Mouse (Mus musculus) megakaryocyte, embryonic 14.5 days (primary cell): Measurements from ENCODE around the gene Upk3a. TPM values are rescaled to one million over a fixed set of nuclear protein-coding genes. Genes with fewer than 3 reads are reported as not detected.
A peak's percentile ranks its signal among the peaks of the same experiment; 100 is the strongest.

Experiments used
- H3K27me3 ChIP-seq: replicated peaks from 2 replicates; pipeline ENCODE3; 2012; ENCODE audit warnings: inconsistent platforms
- H3K36me3 ChIP-seq: replicated peaks from 2 replicates; pipeline ENCODE3; 2012; ENCODE audit warnings: low read length, inconsistent platforms, mixed read lengths
- H3K4me1 ChIP-seq: 2 replicates; pipeline ENCODE4 v1.6.1; 2012; ENCODE audit warnings: inconsistent platforms
- H3K4me3 ChIP-seq: replicated peaks from 2 replicates; pipeline ENCODE3; 2012; ENCODE audit warnings: moderate library complexity, mild to moderate bottlenecking, inconsistent platforms
- H3K9me3 ChIP-seq: 2 replicates; pipeline ENCODE4 v1.6.1; 2012; ENCODE audit warnings: inconsistent platforms
- FLI1 ChIP-seq: IDR thresholded peaks from 2 replicates; pipeline ENCODE4 v1.6.1; 2012; ENCODE audit warnings: low read length, inconsistent platforms, mixed read lengths
- GATA1 ChIP-seq: IDR thresholded peaks from 3 replicates; pipeline ENCODE4 v1.6.1; 2012; ENCODE audit warnings: mixed read lengths, low read length, inconsistent platforms, borderline replicate concordance
- polyA plus RNA-seq: library from polyadenylated mRNA; stranded (reverse); fragments of >175 nt; gene quantifications from 2 replicates; pipeline ENCODE4 v1.2.3, GENCODE M21; 2012; ENCODE audit warnings: low replicate concordance; ENCODE audit not compliant: insufficient read depth

Gene Upk3a
- polyA plus RNA-seq, 1 experiment, result not detected

DNA sequence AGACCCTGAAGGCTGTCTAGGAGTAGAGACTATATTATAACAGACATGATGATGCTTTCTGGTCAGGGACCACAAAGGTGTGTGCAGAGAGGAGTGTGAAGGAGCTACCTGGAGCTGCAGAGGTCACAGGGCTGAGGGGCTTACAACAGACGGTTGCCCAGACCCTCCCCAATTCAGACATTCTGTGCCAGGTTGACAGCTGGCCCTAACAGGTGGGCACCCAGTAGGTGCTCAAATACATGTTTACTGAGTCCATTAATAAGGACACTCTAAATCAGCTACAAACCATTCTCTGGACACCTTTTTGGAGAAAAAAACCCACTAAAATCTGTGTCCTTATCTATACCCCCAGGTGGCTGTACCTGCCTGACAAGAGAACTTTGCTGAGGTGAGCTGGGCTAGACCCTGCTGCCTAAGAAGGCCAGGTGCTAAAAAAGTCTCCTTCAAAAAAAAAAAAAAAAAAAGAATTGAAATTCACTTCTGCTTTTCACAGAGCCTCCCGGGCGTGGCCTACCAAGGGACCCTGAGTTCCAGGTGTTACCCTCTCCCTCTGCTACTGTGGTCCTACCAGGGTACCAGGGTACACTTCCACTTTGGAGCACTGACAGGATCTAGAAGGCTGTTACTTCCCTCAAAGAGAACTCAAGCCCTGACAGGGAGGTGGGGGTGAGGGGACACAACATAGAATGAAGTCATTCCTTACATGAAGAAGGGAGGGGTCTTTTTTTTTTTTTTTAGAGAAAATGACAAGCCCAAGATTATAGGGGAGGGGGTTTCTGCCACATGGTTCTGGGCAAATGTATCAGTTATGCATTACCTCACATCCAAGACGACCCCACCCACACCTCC, 30.5 kb upstream of the Upk3a start:
- H3K4me1 ChIP-seq, result peaks cover 56% of the 10 kb centered on the region
- peaks cover 69% of the 10 kb centered on the region for H3K27me3 ChIP-seq
- H3K36me3 ChIP-seq, result no peaks in the 10 kb centered on the region
- TF ChIP-seq FLI1 (no peak), GATA1 (no peak)
- H3K9me3 ChIP-seq, result peaks cover 7% of the 10 kb centered on the region
- H3K4me3 ChIP-seq, result peak overlapping the region; percentile 96

DNA sequence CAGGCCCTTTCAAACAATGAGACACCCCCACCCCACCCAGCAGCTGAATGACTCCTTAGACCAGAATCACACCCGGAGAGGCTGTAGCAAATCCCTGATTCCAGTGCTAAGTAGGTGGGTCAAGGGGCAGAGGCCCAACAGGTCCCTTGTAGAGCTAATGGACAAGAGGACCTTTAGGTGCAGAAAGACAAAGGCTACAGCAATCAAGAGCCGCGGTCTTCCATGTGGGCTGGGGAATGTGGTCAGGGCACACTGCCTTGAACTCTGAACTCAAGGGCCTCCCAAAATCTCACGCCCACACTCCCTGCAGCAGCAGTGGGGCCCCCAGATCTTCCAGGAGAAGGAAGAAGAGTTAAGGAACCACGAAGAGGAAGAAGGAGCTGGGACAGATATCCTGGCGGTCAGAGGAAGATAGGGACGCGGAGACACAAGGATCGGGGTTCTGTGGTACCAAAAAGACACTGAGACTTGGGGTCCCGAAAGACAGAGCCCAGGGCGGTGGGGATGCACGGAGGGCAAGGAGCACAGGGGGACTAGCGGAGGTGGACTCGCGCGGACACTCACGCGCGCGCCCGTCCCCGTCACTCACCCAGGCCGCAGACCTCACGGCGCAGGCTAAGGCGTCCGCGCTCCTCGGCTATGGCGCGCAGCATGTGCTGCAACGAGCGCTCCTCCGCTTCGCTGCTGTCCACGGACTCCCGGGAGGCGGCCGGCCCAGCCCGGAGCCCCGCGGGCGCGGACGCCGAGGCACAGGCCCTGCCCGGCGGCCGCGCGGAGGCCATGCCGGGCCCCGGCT, 29.7 kb upstream of the Upk3a start:
- Histone ChIP-seq H3K27me3 (peaks cover 69% of the 10 kb centered on the region), H3K9me3 (peaks cover 12% of the 10 kb centered on the region), H3K36me3 (no peaks in the 10 kb centered on the region), H3K4me1 (peaks cover 48% of the 10 kb centered on the region), H3K4me3 (peak overlapping the region; percentile 96)
- TF ChIP-seq FLI1 (no peak), GATA1 (no peak)

DNA sequence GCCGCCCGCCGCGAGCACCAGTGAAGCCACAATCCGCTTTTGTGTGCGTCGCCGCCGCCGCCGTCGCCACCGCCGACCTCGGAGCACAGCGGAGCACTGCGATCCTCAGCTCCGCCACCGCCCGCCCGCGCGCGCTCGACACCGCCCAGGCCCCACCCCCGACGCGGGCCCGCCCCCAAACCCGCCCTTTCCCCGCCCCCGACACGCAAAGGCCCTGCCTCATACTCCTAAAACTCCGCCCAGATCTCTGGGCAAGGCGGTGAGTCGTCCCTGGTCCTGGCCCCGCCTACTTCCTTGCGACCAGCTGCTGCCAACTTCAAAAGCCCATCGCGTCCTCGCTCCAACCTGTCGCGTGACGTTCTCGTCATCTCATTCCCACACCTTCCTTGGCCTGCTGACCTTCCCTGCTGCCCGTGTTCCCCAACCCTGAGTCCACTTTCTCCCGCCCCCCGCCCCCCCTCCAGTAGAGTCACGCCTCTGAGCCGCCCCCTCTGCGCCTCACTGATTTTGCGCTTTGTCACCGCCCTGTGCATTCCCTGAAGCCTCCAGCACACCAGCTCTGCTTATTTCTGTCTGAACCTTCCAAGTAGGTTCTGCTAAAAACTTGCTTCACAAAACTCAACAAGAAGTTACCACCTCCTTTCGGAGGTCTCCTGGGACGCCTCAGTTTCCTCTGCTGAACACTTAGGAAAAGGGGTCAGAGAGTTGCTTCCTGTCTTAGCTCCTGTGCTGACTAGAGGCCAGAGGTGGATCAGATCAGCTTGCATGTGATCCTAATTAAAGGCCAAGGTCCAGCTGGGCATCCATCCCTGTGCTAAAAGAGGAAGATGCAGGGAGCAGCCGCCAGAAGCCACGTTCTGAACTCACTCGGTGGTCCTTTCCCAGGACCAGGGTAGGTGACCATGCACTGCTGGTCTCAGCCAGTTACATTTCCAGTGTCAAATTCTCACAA, 28.8 kb upstream of the Upk3a start, which contains the start of gene 5031439G07Rik:
5031439G07Rik (minus strand) TSS at position 678 of the 952 bp plus-strand sequence.
- peaks cover 63% of the 10 kb centered on the region for H3K27me3 ChIP-seq
- H3K4me1 ChIP-seq, result peaks cover 44% of the 10 kb centered on the region
- H3K36me3 ChIP-seq, result no peaks in the 10 kb centered on the region
- TF ChIP-seq GATA1 (no peak), FLI1 (no peak)
- H3K9me3 ChIP-seq, result peaks cover 12% of the 10 kb centered on the region
- H3K4me3 ChIP-seq, result peak within 1 kb of the TSS; percentile 96

DNA sequence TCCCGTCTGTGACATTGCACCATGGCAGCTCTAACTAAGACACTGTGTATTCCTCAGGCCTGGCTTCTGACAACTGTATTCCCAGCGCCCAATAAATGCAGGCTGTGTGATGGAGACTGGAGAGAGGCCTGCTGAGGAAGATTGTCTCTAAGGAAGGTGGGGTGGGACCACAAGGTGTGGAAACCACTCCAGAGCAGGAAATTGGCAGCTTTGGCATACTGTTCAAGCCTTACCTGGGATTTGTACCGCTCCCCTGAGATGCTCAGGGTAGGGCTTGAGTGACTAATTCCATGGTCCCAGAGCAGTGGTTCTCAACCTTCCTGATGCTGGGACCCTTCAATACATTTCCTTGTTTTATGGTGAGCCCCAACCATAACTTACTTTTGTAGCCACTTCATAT, 27.8 kb upstream of the Upk3a start:
- Histone ChIP-seq H3K27me3 (peaks cover 59% of the 10 kb centered on the region), H3K36me3 (no peaks in the 10 kb centered on the region)
- TF ChIP-seq FLI1 (no peak), GATA1 (no peak)

DNA sequence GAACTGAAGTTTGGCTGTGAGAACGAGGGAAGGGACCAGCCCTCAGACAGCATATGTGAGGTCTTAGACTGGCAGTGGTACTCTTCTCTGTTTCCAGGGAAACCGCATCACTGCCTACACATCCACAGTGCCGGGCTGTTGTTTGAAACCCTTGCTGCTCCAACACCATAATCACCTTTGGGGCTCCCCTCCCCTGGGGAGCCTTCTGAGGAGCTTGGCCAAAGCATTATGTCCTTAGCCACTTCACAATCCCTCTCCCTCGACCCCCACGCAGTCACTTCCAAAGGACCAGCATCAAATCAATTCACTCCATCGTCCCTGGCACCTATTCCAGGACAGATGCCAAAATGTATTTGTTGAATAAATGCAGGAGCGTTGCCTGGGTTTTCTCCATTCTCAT, 27.2 kb upstream of the Upk3a start:
- no peaks in the 10 kb centered on the region for H3K36me3 ChIP-seq
- TF ChIP-seq FLI1 (no peak), GATA1 (no peak)
- H3K9me3 ChIP-seq, result peaks cover 12% of the 10 kb centered on the region
- peaks cover 63% of the 10 kb centered on the region for H3K27me3 ChIP-seq
- H3K4me3 ChIP-seq, result no peak overlapping the region
- peaks cover 46% of the 10 kb centered on the region for H3K4me1 ChIP-seq

More for the DNA sequence above, 27.8 kb upstream of the Upk3a start:
- peaks cover 12% of the 10 kb centered on the region for H3K9me3 ChIP-seq
- peaks cover 40% of the 10 kb centered on the region for H3K4me1 ChIP-seq
- no peak overlapping the region for H3K4me3 ChIP-seq

DNA sequence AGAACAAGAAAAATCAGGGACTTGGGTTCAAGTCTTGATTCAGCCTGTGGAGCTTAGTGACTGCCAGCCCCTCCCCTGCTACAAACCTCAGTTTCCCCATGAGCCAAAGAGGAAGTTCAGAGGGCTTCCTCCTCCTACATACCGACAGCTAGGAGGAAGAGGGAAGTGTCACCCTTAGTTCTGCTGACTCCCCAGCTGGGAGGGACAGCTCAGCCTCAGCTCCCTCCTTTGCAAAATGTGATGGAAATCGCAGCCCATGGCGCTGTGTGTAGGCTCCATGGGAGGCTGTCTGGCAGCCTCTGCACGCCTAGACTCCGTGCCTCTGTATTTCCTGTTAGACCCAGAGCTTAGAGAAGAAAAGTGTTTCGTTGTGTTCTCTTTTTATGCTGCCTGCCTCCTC, 22.4 kb upstream of the Upk3a start:
- Histone ChIP-seq H3K36me3 (no peaks in the 10 kb centered on the region), H3K4me3 (peak overlapping the region; percentile 26), H3K27me3 (peaks cover 55% of the 10 kb centered on the region), H3K9me3 (peaks cover 12% of the 10 kb centered on the region), H3K4me1 (peaks cover 22% of the 10 kb centered on the region)
- TF ChIP-seq FLI1 (no peak), GATA1 (no peak)

DNA sequence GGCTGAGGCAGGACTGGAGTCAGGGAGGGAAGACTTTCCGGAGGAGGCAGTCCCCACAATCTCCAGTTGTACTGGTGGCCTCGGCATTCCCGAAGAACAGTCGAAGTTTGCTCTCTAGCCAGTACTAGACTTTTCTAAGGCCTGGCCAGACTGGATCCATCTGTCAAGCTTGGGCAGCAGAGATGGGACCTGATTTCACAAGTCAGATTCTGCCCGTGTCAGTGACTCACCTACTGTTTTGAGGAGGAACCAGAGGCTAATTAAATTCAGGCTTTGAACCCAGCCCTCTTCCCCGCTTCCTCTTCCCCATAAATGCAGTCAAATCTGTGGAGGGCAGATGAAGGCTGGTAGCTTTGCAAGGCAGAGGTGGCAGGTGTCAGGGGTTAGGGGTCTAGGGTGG, 21.9 kb upstream of the Upk3a start:
- H3K4me3 ChIP-seq, result no peak overlapping the region
- peaks cover 53% of the 10 kb centered on the region for H3K27me3 ChIP-seq
- peaks cover 12% of the 10 kb centered on the region for H3K9me3 ChIP-seq
- H3K36me3 ChIP-seq, result no peaks in the 10 kb centered on the region
- peaks cover 22% of the 10 kb centered on the region for H3K4me1 ChIP-seq
- TF ChIP-seq FLI1, result no peak
- no peak for TF ChIP-seq GATA1

DNA sequence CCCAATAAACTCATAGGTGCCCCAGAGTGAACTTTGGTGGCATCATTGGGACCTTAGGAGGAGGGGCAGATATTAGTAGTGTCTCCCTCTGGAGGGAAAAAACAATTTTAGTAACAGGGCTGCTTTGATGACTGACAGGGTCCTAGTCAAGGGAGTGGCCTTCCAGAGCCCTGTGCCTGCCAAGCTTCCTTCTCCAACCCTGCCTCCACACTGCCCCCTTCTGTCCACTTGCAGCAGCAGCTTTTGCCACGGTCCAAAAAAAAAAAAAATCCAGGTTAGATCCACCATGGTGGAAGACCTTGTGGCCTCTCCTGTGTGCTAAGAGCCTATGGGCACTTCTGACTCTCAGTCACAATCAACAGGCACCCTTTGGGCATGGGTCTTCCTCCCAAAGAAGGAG, 21.0 kb upstream of the Upk3a start:
- peaks cover 23% of the 10 kb centered on the region for H3K4me1 ChIP-seq
- no peak overlapping the region for H3K4me3 ChIP-seq
- no peak for TF ChIP-seq GATA1
- no peak for TF ChIP-seq FLI1
- peaks cover 9% of the 10 kb centered on the region for H3K9me3 ChIP-seq
- peaks cover 50% of the 10 kb centered on the region for H3K27me3 ChIP-seq
- no peaks in the 10 kb centered on the region for H3K36me3 ChIP-seq

DNA sequence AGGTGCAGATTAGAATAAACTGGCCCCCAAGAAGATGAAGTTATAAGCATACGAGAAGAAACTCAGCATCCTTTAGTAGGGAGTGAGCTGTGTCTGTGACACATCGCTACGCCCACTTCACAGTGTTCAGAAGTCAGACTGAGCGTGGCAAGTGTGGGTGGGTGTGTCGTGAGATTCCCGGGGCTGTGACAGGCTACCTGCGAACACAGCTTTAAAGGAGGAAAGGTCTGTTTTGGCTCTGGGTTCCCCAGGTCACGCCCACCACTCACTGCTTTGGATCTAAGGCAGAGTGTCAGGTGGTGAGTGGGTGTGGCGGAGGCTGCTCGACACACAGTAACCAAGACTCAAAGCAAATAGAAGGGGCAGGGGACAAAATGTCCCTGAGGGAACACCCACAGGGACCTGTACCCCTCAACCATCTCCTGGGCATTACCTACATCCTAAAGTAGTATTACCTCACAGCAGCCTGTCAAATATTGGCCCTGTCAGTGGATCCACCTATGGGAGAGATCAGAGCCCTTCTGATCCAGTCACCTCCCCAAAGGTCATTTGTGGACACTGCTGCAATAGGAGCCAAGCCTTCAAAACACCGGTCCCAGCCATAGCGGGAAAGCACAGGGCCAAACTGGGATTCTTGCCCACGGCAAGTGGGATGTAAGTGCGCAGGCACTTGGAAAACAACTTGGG, 19.0 kb upstream of the Upk3a start:
- Histone ChIP-seq H3K9me3 (no peaks in the 10 kb centered on the region), H3K4me1 (peaks cover 30% of the 10 kb centered on the region), H3K27me3 (peaks cover 59% of the 10 kb centered on the region), H3K36me3 (no peaks in the 10 kb centered on the region), H3K4me3 (no peak overlapping the region)
- TF ChIP-seq FLI1 (no peak), GATA1 (no peak)
